ENCODE assay signal across 27 mouse cellular contexts in the genomic region with DNA sequence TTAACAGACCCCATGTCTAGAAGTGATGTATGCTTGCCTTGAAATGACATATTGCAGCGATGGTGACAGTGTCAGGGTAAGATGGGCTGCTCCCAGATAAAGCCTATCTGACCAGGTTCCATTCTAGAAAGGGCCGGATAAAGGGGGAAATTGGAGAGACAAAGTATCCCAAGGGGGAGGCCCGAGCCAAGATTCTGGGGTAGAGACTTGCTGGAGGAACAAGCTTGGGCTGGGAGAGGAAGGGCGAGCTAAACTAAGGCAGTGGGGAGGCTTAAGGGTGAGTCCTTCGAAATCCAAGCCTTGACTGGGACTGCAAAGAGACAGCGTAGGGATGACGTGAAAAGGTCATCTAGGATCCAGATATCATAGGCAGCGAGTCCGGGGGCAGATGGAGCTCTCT.
A peak's percentile ranks its signal among the peaks of the same experiment; 100 is the strongest.
DNase-seq lines count a peak whose midpoint lies in the region; ATAC-seq and TF ChIP-seq lines count a peak whose summit lies in the region.
"Had no signal": no experiment of that assay in that cellular context is flagged by ENCODE, and none has a peak within 500 bp of the region (broad histone marks: within the 10 kb centered on the region; RNA-seq: fewer than 3 reads in every experiment).

No protein-coding gene starts in this region.

- H3K4me1 ChIP-seq in heart, embryonic 12.5 days (replicated peaks): peaks cover 30% of the 10 kb centered on the region
- peaks cover 17% of the 10 kb centered on the region for H3K4me1 ChIP-seq in liver, postnatal 0 days (ENCODE audit: insufficient read depth)
- H3K4me1 ChIP-seq: midbrain, embryonic 15.5 days had no signal

- H3K27ac ChIP-seq in heart, embryonic 12.5 days (ENCODE audit: poor library complexity, severe bottlenecking): no peak overlapping the region
- peak overlapping the region; percentile 39 for H3K27ac ChIP-seq in liver, postnatal 0 days (ENCODE audit: low read depth)
- H3K27ac ChIP-seq: embryonic facial prominence, embryonic 13.5 days; hindbrain, embryonic 13.5 days; kidney, embryonic 15.5 days; layer of hippocampus, adult 2 months; left cerebral cortex, adult 2 months; limb, embryonic 12.5 days; liver, embryonic 14.5 days; midbrain, embryonic 15.5 days had no signal

- no peaks in the 10 kb centered on the region for H3K9me3 ChIP-seq in heart, embryonic 12.5 days (replicated peaks)
- no peaks in the 10 kb centered on the region for H3K9me3 ChIP-seq in liver, postnatal 0 days (ENCODE audit: low read length)
- H3K9me3 ChIP-seq: embryonic facial prominence, embryonic 13.5 days; hindbrain, embryonic 13.5 days; kidney, embryonic 15.5 days; limb, embryonic 12.5 days; midbrain, embryonic 15.5 days had no signal

- TF ChIP-seq EP300 in liver, postnatal 0 days (IDR thresholded peaks at IDR 0.05; ENCODE audit: low read depth): no peak

- TF ChIP-seq CTCF in liver, postnatal 0 days (IDR thresholded peaks at IDR 0.05; ENCODE audit: low read depth): no peak

- ATAC-seq in heart, embryonic 12.5 days (ENCODE audit: insufficient number of reproducible peaks, low FRiP score): no peak
- ATAC-seq in liver, postnatal 0 days: peak; percentile 31
- ATAC-seq: midbrain, embryonic 15.5 days; Patski had no signal

- H3K4me3 ChIP-seq in heart, embryonic 12.5 days: no peak overlapping the region
- H3K4me3 ChIP-seq in liver, postnatal 0 days (ENCODE audit: low read depth, low read length): no peak overlapping the region
- H3K4me3 ChIP-seq: embryonic facial prominence, embryonic 13.5 days; erythroblast, embryonic 14.5 days; hindbrain, embryonic 13.5 days; kidney, embryonic 15.5 days; layer of hippocampus, adult 2 months; left cerebral cortex, adult 2 months; limb, embryonic 12.5 days; midbrain, embryonic 15.5 days had no signal

- no peaks in the 10 kb centered on the region for H3K27me3 ChIP-seq in heart, embryonic 12.5 days (replicated peaks)
- H3K27me3 ChIP-seq in liver, postnatal 0 days (ENCODE audit: insufficient read depth, low read length): no peaks in the 10 kb centered on the region
- H3K27me3 ChIP-seq: embryonic facial prominence, embryonic 13.5 days; hindbrain, embryonic 13.5 days; kidney, embryonic 15.5 days; limb, embryonic 12.5 days; midbrain, embryonic 15.5 days; Patski had no signal

- no peaks in the 10 kb centered on the region for H3K36me3 ChIP-seq in heart, embryonic 12.5 days
- no peaks in the 10 kb centered on the region for H3K36me3 ChIP-seq in liver, postnatal 0 days (replicated peaks; ENCODE audit: insufficient read depth, low read length)
- H3K36me3 ChIP-seq: embryonic facial prominence, embryonic 13.5 days; hindbrain, embryonic 13.5 days; kidney, embryonic 15.5 days; limb, embryonic 12.5 days; midbrain, embryonic 15.5 days had no signal

- WGBS in heart, embryonic 12.5 days: 65% methylated on average over 9 of the region's 9 CpGs
- 74% methylated on average over 9 of the region's 9 CpGs for WGBS in liver, postnatal 0 days (ENCODE audit: insufficient replicate concordance)

- intact Hi-C loops in heart, postnatal 36 days (cut with DNase I): no loop called here

- H3K9ac ChIP-seq in heart, embryonic 12.5 days: no peak overlapping the region
- H3K9ac ChIP-seq in liver, postnatal 0 days (replicated peaks): no peak overlapping the region
- H3K9ac ChIP-seq: embryonic facial prominence, embryonic 13.5 days; hindbrain, embryonic 13.5 days; kidney, embryonic 15.5 days; limb, embryonic 12.5 days; liver, embryonic 14.5 days; lung, embryonic 14.5 days; midbrain, embryonic 15.5 days had no signal

- DNase-seq in gastrocnemius, adult 18-20 months (ENCODE audit: low spot score): peak; percentile 44
- DNase-seq in gastrocnemius, postnatal 4 days (ENCODE audit: low spot score in 2 of 2): no peak
- peak; percentile 30 to 39 for DNase-seq in heart, adult 9 months (ENCODE audit: low spot score in 2 of 2)
- peak; percentile 18 to 22 for DNase-seq in heart, postnatal 36 days
- DNase-seq in liver, postnatal 0 days: no peak
- DNase-seq in cerebellum, postnatal 4 days (ENCODE audit: low spot score in 2 of 2): no peak
- DNase-seq: adrenal gland, postnatal 14 days; cerebellum, adult 11 months; cerebellum, adult 9-10 months; cerebellum, postnatal 36 days; embryo, embryonic 11 days; gastrocnemius, postnatal 36 days; kidney, adult 18-20 months; lung, embryonic 14.5 days; lung, postnatal 14 days; spleen, adult 18-20 months had no signal

- H3K4me2 ChIP-seq in heart, embryonic 12.5 days: no peak overlapping the region
- no peak overlapping the region for H3K4me2 ChIP-seq in liver, postnatal 0 days (ENCODE audit: low read depth, low read length)
- H3K4me2 ChIP-seq: embryonic facial prominence, embryonic 13.5 days; hindbrain, embryonic 13.5 days; kidney, embryonic 15.5 days; limb, embryonic 12.5 days; lung, embryonic 14.5 days; midbrain, embryonic 15.5 days had no signal

Comparison
In these comparisons a context has a peak if more than half of its experiments do, and no peak if none do; other contexts are left out.
1. DNase-seq: peak in gastrocnemius, adult 18-20 months (single experiment), heart, adult 9 months (2 of 2) and heart, postnatal 36 days (2 of 2); none in gastrocnemius, postnatal 4 days (0 of 2), liver, postnatal 0 days (single experiment) and cerebellum, postnatal 4 days (0 of 2).